Mouse (Mus musculus): ENCODE data around the gene Ache. TPM values are rescaled to one million over a fixed set of nuclear protein-coding genes. Genes with fewer than 3 reads are reported as not detected.

Gene Ache
- total and polyA plus RNA-seq, 3 experiments: 7.0 to 16.8 TPM; not detected in 1

DNA sequence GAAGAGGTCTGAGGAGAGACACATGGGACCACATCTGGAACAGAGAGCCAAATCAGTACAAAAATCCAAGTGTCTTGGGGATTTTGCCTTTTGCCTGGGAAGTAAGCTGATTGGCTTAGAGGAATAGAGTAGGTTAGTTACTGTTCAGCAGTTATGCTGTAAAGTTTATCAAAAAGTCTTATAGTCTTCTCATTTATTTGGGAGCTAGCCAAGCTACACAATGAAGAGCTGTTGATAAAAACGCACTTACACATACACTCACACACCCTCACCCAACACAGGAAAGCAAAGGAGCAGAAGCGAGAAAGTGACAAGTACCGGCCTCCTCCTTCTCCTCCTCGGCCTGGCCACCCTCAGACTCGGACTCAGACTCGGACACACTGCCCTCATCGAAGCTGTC lies 11.9 kb downstream of the Ache start:
- Histone ChIP-seq H3K27ac (ENCODE audit: control insufficient read depth, low read depth, low read length) (peak overlapping the region; percentile 36), H3K9ac (ENCODE audit: control insufficient read depth, low read depth, low read length, poor library complexity, severe bottlenecking) (no peak overlapping the region), H3K27me3 (ENCODE audit: control insufficient read depth in 1 of 2, insufficient read depth in 2 of 2, low read length in 2 of 2) (no peaks in the 10 kb centered on the region), H3K79me2 (ENCODE audit: control insufficient read depth, insufficient read depth, low read length, poor library complexity) (peaks cover 12% of the 10 kb centered on the region), H3K9me3 (replicated peaks; ENCODE audit: insufficient read depth, low read length) (no peaks in the 10 kb centered on the region), H3K4me1 (ENCODE audit: control insufficient read depth in 1 of 2, insufficient read depth in 2 of 2, low read length in 2 of 2) (peaks cover 6 to 30% of the 10 kb centered on the region in 2 experiments), H3K36me3 (ENCODE audit: control insufficient read depth in 1 of 2, insufficient read depth in 2 of 2, low read length in 2 of 2) (peaks cover 28 to 35% of the 10 kb centered on the region in 2 experiments), H3K4me3 (ENCODE audit: control insufficient read depth in 1 of 2, insufficient read depth in 1 of 2, low read depth in 2 of 2, low read length in 2 of 2) (no peak overlapping the region)
- DNase-seq (ENCODE audit: low read depth, low spot score): peak; percentile 77
- TF ChIP-seq JUND (IDR thresholded peaks at IDR 0.05; ENCODE audit: low read depth, low read length) (no peak), KAT2A (conservative IDR thresholded peaks at IDR 0.05; ENCODE audit: low read depth, low read length) (no peak), ETS1 (IDR thresholded peaks at IDR 0.05; ENCODE audit: low read depth, low read length) (peak; percentile 54; the same call in 1 of the 2 replicates), TCF12 (IDR thresholded peaks at IDR 0.05; ENCODE audit: low read depth, low read length) (peak; percentile 30; the same call in 1 of the 2 replicates), TBP (IDR thresholded peaks at IDR 0.05; ENCODE audit: low read depth, low read length) (no peak), ZC3H11A (IDR thresholded peaks at IDR 0.05; ENCODE audit: low read depth, low read length) (no peak), RCOR1 (IDR thresholded peaks at IDR 0.05; ENCODE audit: low read depth, low read length) (0 out of 2 replicates have a peak, but pooled peaks have one; percentile 6), SIN3A (IDR thresholded peaks at IDR 0.05; ENCODE audit: low read length) (peak; percentile 23; the same call in 1 of the 2 replicates), GATA1 (IDR thresholded peaks at IDR 0.05; ENCODE audit: low read depth, low read length) (peak; percentile 50), CHD2 (IDR thresholded peaks at IDR 0.05; ENCODE audit: low read length) (no peak), EP300 (IDR thresholded peaks at IDR 0.05; ENCODE audit: low read depth in 1 of 2, low read length in 2 of 2) (peak; percentile 50 to 72; a peak in 3 of 4 replicates)

DNA sequence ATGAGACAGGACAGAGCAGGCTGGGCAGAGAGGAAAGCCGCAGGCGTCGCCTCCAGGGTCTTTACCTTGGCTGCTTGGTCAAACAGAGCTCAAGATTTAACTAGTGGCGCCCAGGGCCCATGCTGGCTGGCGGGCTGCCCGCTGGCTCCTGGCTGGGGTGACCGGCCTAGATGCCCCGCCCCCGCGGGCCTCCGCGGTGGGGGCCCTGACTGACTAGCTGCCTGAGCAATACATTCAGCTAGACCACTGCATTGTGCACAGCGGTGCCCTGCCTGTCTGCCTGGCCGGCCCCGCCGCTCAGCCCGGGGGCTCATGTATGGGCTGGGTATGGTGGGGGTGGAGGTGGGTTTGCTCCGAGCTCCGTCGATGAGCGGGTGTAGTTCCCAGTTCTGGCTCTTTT lies 13.9 kb downstream of the Ache start:
- H3K27me3 ChIP-seq (ENCODE audit: control insufficient read depth in 1 of 2, insufficient read depth in 2 of 2, low read length in 2 of 2): no peaks in the 10 kb centered on the region
- DNase-seq (ENCODE audit: low read depth, low spot score): no peak
- H3K36me3 ChIP-seq (ENCODE audit: control insufficient read depth in 1 of 2, insufficient read depth in 2 of 2, low read length in 2 of 2): peaks cover 21 to 52% of the 10 kb centered on the region in 2 experiments
- no peak overlapping the region for H3K9ac ChIP-seq (ENCODE audit: control insufficient read depth, low read depth, low read length, poor library complexity, severe bottlenecking)
- no peak overlapping the region for H3K4me3 ChIP-seq (ENCODE audit: control insufficient read depth in 1 of 2, insufficient read depth in 1 of 2, low read depth in 2 of 2, low read length in 2 of 2)
- H3K4me1 ChIP-seq (ENCODE audit: control insufficient read depth in 1 of 2, insufficient read depth in 2 of 2, low read length in 2 of 2): peaks cover 11 to 48% of the 10 kb centered on the region in 2 experiments
- TF ChIP-seq MAX (IDR thresholded peaks at IDR 0.05; ENCODE audit: low read length) (no peak), ZMIZ1 (IDR thresholded peaks at IDR 0.05; ENCODE audit: low read depth, low read length) (no peak), MEF2A (IDR thresholded peaks at IDR 0.05; ENCODE audit: extremely low read depth, insufficient replicate concordance, low read depth, low read length, poor library complexity, severe bottlenecking) (no peak), HCFC1 (IDR thresholded peaks at IDR 0.05; ENCODE audit: low read depth, low read length) (no peak), ELF1 (IDR thresholded peaks at IDR 0.05; ENCODE audit: low read depth, low read length) (no peak), BHLHE40 (IDR thresholded peaks at IDR 0.05; ENCODE audit: borderline replicate concordance, low read depth, low read length) (no peak), MXI1 (IDR thresholded peaks at IDR 0.05; ENCODE audit: low read depth, low read length) (no peak), RCOR1 (IDR thresholded peaks at IDR 0.05; ENCODE audit: low read depth, low read length) (no peak), MYC (IDR thresholded peaks at IDR 0.05; ENCODE audit: low read depth, low read length) (no peak)
- no peak overlapping the region for H3K27ac ChIP-seq (ENCODE audit: control insufficient read depth, low read depth, low read length)
- H3K9me3 ChIP-seq (replicated peaks; ENCODE audit: insufficient read depth, low read length): no peaks in the 10 kb centered on the region
- peaks cover 30% of the 10 kb centered on the region for H3K79me2 ChIP-seq (ENCODE audit: control insufficient read depth, insufficient read depth, low read length, poor library complexity)

All from MEL (cell line).